Mouse (Mus musculus) left cerebral cortex, adult 8-10 months (tissue): ENCODE measurements at regions not wholly inside any gene's neighbourhood (a gene's known extent, or its start where the extent isn't known, plus 50 kb on each side); places are given as distances from the start of the nearest gene placed in this dataset.

Experiments
- DNase-seq, 2 experiments: peaks; one replicate each; pipeline ENCODE4 v3.0.0; 2022; ENCODE audit warnings: low spot score in 2 of 2

DNA sequence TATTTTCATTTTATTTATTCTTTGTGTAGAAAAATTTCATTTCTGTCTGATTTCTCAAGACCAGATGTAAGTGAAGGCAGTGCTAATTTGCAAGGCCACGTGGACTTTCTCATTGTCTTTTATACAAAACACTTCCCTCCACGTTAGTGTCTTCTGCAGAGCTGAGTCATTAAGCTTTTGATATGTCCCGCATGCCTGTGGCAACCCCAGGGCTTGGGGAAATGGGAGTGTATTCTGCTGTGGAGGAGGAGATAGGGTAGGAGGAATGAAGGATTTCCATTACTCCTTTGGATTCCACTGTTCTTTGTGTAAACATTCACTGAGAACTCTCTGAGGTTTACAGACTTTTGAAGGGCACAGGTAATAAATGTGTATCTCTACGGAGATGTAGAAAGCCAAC lies 187.7 kb upstream of the Sgcd start:
- DNase-seq, result no peak

DNA sequence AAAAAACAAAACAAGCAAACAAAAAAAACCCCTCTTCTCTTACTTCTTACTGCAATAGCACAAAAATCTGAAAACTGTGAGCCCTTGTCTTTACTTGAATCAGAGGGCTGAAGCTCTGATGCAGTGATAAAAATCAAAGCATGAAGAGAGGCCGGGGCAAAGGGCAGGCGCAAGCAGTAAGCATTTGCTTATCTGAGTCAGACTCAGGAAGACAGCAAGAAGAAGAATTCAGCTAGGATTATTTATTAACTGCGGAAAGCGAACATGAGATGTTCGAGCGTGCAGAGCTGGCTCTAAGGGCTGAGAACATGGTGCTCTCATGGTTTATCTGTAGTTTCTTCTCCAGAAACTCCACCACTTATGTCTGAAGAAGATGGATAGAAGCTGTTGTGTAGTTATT lies 163.4 kb upstream of the Sgcd start:
- no peak for DNase-seq

DNA sequence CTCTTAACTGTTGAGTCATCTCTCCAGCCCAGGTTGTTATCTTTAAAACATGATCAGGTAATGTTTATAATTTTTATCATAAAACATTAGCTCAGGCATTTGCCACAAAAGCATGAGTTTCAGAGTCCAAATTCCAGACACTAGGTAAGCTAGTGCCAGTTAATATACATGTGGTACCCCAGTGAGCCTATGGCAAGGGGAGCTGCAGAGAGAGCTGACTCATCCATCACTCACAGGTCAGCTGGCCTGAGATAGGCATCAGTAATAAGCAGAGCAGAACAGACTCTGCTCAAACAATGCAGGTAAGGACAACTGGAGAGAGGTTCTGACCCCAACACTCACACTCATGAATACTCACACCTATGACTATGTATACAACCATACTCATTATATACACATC lies 144.6 kb upstream of the Sgcd start:
- DNase-seq, result no peak

DNA sequence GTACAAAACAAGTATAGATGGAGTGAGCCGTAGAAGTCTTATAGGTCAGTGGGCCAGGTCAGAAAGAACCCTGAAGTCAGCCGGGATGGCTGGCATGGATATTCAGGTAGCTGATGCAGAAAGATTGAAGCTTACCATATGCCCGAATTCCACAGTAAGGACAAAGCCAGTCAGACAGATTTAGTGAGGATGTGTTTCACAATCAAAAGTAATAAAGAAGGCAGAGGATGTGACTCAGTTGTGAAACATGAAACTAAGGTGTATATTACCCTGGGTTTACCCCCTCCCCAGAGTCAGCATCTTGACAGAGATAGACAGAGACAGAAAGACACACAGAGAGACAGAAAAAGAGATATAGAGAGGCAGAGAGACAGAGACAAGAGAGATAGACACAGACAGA lies 109.3 kb upstream of the Sgcd start:
- DNase-seq, result no peak

DNA sequence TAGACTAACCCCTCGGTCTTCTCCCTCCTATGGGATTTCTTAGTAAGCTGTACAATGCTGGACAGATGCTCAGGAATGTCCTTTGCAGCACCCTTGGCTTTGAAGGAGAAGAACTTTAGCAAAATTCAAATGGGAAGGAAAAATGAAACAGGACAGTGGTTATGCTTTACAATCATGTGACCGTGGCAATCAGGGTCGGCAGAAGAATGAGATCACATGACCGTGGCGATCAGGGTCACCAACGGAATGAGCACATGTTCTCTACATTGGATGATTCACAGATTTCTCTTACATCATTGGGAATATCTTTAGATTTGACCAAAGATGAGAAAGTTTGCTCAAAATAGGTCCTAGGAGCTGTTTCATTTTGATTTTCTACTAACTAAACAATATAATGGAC lies 108.7 kb upstream of the Sgcd start:
- no peak for DNase-seq

DNA sequence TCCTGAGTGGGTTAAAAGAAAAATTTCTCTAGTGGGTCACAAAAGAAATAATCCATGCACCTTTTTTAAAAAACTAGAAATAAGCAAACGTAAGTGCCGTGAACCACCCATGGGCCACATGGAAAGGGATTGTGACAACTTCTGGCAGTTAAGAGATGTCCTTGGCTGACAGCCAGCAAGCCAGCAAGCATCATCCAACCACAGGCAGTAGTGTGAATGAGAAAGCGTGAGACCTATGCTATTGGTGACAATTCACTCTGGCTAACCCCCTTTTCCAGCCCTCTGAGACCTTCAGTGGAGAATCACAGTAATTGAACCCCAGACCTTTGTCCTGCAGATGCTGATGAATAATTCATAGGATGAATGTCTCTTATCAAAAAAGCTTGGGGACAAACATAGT lies 78.3 kb upstream of the Sgcd start:
- DNase-seq, result no peak

DNA sequence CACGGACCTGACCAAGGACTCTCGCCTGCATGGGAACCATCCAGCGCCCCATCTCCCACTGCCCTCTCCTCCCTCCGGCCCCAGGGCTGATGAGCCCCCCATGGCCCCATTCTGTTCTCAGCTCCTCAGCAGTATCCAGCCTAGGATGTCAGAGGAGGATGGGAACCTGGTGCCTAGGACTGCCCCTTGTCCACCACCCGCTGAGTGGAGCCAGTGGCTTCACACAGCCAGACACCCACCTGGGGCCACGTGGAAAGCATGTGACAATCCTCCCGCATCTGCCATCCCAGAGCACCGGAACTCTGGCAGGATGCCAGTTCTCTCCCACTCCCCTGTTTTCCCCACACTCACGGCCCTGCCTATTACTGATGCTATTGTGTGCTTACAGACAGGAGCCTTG lies 75.0 kb upstream of the Sgcd start:
- no peak for DNase-seq

DNA sequence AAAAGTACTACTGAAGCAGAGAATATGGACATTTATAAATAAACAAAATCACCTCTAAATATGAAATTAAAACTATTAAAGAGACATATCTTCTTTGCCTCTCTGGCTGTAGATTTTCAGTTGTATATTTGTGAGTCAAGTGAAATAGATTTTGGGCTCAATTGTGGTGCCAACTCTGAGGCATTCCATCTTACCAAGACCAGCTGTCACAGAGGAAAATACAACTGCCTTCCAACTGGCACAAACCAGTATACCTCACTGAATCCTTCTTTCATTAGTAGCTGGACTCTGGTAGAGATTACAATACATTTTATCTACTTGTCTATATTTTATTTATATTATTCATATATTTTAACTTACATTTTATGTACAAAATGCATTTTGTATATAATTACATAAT lies 72.7 kb upstream of the Sgcd start:
- no peak for DNase-seq

DNA sequence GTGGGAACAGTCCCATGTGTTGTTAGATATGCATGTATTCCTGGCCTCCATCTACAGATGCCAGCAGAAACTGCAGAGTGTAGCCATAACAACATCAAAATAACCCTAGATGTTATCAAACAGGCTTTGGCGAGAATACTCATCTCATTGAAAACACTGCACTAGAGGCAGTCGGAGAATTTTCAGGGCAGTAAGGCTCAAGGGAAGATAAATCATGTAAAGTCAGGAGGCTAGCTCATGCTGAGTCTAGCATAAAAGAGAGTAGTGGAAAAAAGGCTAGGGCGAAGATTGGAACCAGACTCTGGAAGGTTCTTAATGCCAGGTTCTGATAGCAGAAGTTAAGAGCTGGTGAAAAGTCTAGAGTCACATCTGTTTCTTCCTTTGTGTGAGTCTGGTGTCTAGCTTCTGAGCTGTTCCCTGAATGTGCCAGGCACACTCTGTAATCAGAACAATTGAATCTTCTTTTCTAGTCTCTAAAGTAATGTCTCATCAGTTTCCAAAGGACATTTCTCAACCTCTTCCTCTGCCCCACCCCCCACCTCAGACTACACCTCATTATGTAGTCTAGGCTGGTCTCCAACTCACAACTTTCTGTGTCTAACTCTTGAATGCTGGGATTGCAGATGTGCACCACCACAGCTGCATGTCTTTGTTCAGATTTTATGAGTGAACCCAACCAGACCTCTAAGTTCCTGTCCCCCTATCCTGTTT lies 62.5 kb upstream of the Sgcd start:
- no peak for DNase-seq

DNA sequence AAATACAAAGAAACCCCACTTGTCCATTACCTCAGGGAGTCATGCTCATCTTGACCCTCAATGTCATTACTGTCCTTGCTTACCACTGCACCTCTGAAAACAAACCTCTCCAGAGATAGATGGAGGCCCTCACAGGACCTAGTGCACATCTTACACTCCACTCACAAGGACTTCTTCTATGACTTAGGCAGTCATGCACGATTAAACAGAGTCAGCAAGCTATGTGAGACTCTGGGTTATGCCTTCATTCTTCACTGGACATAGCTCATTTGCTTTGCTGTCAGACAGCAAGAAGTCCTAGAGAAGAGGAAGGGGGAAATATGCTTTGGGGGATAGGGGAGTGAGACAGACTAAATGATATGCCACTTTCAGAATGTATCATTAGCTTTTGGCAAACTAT lies 59.5 kb upstream of the Sgcd start:
- no peak for DNase-seq
